Mouse (Mus musculus): ENCODE results near the gene Fggy.

The Fggy gene

DNA sequence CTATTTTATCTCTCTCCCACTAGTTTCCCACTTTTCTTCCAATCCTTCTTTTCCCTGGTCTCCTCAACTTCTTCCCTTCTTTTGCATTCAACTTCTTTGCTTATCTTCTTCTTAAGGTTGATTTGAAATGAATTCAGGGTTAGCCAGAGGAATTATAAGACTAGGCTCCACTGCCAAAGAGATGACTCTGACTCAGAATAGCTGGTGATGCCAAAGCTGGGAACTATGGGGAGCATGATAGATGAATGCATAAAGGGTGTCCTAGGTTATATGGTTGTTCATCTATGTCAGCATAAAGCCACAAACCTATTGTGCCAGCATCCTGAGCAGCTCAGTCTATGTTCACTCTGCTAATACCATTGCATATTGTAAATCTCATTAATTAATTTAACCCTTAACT lies 348.8 kb downstream of the Fggy start:
- no peak for DNase-seq (ENCODE audit: inconsistent ontology term)

DNA sequence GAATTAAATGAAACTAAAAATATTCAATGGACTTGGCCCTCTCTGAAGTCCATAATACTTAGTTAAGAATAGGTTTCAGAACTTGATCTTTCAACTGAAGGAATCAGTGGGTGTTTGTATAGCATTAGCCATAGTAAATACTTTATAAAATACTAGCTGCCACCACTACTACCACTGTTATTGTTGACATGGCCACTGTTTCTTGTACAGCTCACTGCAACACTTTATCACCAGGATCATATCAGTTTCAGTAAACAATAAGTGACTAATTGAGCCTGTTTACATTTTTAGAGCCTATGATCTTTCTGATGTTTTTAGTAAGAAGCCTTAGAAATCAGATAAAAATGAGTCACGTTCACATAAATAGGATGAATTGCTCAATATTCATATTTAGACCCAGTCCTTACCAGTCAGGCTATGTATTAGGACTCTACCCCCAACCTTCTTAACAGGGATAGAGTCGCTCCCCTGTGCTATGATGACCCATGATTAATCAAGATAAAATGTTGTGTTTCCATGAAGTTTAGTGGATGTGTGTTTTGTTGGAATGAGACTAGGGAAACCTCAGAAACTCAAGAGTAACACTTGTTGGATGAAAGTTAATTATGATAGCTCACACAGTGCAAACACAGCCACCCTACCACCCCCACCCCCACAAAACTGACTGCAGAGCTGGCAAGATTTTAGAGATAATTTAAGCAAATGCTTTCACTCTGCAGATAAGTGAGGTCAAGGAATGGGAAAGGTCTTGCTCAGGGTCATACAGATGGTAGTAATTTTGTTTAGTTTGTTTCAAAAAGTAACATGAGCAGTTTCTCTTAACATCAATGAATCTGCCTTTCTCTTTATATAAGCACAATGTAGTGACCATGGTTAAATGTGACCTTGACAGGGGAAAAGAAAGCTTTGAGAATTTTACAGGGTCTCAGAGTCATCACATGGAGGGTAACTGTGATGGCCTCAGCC lies 352.7 kb downstream of the Fggy start:
- no peak for DNase-seq (ENCODE audit: inconsistent ontology term)

DNA sequence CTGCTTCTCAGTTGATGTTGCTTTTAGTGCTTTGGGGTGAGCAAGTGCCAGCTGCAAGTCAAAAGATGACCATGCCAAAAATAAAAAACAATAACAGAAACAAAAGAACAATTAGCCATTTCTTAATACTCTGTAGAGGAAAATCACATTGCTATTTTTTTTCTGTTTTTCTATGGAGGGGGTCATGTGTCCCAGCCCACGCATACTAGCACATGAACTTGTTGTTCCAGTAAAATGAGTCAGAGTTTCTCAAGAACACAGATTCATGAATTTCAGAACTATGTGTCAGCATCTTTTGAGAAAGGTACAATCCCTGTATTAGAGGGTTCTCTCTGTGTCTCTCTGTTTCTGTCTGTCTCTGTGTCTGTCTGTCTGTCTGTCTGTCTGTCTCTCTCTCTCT lies 355.7 kb downstream of the Fggy start:
- DNase-seq (ENCODE audit: inconsistent ontology term): peak; percentile 36

DNA sequence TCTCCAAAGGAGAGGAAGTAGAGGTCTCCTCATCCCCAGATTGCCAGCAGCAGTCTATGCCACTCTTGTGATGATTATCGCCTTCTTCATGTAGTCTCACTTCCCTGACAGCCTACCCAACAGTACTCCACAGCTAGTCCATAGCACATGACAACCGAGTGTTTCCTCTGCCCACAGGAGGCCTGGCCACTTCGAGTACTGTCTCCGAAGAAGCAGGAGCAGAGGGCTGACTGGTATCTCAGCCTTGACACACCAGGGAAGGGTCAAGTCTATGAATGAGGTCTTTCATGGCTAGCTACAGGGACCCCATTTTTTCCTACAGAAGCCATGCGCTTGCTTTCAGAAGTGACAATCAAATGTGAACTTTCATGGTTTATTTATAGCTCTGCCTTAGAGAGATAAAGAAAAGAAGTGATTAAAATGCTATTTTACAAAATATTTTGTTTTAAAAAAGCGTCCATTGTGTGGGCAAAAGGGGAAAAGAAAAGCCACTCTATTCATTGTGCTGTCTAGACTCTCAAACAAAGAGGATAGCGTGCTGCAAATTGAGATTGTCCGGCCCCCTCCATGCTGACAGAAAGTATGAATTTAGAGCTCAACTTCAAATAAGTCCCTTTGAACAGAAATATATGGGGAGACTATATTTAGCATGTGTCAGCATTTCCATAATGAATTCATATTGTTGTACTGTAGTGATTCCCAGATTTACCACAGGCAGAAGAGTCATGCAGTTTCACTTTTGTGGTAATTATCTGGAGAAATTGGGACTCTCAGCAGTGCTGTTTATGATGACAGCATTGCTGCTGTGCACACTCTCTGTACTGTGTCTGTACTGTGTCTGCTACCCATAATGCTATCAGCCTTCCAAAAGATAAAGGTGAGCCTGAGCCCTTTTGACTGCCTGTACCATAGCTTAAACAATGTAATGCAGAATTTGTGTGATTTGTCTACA lies 358.6 kb downstream of the Fggy start:
- DNase-seq (ENCODE audit: inconsistent ontology term): peak; percentile 55

DNA sequence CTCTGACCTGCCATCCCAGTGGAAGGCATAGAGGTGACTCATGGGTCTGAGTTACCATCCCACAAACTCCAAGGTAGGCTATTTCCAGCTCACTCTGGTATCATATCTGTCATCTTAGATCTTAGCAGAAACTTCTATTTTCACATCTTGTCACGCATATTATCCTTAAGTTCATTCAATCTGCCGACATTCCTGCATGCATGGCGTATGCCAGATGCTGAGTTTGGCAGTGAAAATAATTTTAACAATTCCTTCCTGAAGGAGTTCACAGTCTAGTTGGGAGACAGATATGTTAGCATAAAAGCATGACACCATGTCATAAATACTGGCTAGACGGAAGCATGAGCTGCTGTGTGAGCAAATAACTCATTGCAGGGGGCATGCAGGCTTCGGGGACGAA lies 360.4 kb downstream of the Fggy start:
- DNase-seq (ENCODE audit: inconsistent ontology term): no peak

DNA sequence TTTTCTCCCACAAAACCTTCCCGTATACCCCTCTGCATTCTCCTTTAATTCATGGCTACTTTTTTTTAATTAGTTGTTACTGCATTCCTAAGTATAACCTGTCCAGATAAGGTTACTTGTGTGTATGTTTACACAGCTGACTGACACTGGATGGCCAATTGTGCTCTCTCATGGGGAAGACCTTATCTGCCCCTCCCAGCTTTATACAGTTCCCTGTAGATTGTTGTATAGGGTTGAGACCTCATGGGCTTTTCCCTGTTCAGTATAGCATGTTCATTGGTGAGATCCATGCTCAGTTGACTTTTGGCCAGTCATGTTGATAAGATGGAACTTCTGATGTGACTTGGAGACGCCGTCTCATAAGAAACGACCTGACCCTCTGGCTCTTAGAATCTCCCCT lies 363.1 kb downstream of the Fggy start:
- no peak for DNase-seq (ENCODE audit: inconsistent ontology term)

DNA sequence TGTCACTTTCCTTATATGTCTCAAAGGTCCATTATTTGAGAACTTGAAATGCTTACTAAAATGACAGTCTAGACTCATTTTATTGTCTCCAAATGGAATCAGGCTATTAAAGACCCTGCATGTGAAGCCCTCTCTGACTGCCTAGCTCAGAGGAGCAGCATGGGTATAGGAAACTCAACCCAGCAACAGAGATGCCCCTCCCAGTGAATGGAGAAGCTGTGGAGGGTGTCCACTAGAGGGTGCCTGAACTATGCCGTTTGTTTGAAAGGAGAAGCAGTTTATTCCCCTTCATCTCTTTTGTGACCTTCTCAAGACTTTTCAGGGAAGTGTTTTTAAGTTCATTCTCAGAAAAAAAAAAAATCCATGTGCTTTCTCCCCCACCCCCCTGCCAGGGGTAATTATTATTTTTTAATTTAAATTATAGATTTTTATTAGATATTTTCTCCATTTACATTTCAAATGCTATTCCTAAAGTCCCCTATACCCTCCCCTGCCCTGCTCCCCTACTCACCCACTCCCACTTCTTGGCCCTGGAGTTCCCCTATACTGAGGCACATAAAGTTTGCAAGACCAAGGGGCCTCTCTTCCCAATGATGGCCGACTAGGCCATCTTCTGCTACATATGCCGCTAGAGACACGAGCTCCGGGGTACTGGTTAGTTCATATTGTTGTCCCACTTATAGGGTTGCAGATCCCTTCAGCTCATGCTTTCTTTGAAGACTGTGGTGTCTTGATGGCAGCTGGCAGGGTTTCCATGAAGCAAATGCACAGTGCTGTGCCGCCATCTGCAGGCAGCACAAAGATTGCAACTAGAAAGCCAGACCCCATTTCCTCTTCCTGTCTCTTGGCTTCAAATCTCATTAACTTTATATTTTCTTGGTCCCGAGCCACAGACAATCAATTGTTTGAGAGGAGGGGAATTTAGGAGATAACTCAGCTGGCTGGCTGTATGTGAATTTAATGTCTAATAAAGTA lies 367.2 kb downstream of the Fggy start:
- DNase-seq (ENCODE audit: inconsistent ontology term): peak; percentile 72

DNA sequence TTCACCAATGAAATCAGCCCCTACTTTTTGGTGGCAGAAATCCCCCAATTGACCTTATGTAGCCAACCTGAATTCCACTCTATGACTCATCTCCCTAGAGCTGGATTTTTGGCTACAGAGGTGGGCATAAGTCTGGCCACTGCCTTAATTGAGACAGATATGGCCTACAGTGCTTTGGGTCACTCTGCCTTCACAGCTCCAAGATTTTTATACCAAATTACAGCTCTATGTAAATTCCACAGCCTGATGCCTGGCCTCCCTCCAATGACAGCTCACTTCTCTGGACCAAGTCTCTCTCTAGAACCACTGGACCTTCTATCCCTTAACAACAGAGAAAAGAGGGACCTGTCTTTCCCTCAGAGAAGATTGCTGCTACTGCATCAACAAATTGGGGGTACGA lies 371.5 kb downstream of the Fggy start:
- peak; percentile 82 for DNase-seq (ENCODE audit: inconsistent ontology term)

DNA sequence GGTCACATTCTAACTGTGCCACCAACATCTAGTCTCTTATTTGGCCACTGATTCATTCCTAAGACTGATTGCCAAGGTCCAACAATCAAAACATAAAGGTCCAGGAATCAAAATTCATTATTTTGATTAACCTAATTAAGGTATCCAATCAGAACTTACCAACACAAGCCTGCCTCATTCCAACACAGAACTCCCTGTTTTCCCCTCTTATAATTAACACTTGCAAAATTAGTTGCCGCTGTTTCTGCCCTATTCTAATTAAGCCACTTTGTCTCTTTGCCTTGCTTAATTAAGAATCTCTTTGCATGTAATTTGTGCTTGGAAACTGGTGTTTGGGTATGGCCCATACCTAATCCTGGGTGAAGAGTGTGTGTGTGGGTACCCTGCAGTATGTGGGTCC lies 372.6 kb downstream of the Fggy start:
- peak; percentile 64 for DNase-seq (ENCODE audit: inconsistent ontology term)

DNA sequence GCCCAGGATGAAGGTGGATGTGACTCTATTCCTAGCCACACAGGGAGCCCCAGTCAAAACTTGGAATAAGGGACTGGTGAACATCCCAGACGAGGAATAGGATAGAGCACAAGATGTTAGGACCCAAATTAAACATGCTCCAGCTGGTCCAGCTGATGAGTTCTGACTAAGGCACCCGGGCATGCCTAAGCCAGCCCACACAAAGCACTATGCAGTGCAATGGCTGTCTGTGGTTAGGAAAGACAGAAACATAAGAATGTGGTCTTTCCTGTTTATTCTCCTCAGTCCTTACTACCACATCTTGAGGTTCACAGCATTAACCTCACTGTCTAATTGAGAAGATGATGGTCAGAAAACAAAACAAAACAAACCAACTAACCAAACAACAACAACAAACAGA lies 374.0 kb downstream of the Fggy start:
- peak; percentile 82 for DNase-seq (ENCODE audit: inconsistent ontology term)

DNA sequence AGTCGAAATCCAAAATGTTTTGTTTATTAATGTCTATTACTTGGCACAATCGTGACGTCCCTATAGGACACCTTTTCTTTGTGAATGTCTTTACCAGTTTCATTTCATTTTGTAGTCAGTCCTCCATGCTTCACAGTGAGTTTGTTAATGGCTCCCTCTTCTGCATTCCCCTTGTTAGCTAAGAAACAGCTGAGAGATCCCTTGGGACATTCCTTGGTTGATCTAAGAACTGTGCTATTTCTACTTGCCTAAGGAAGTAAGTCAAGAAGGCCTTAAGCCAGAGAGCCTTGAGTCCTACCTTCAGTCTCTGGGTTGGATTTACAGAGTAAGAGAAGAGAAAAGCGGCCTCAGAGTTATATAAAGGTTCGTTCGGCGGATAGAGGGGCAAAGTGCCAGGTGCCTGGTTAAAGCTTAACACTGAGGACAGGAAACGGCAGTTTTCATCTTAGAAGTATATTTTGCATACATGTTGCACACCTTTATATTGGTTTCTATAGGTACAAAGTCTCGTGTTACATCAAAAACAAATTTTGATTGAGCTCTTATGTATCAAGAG lies 376.6 kb downstream of the Fggy start:
- no peak for DNase-seq (ENCODE audit: inconsistent ontology term)

DNA sequence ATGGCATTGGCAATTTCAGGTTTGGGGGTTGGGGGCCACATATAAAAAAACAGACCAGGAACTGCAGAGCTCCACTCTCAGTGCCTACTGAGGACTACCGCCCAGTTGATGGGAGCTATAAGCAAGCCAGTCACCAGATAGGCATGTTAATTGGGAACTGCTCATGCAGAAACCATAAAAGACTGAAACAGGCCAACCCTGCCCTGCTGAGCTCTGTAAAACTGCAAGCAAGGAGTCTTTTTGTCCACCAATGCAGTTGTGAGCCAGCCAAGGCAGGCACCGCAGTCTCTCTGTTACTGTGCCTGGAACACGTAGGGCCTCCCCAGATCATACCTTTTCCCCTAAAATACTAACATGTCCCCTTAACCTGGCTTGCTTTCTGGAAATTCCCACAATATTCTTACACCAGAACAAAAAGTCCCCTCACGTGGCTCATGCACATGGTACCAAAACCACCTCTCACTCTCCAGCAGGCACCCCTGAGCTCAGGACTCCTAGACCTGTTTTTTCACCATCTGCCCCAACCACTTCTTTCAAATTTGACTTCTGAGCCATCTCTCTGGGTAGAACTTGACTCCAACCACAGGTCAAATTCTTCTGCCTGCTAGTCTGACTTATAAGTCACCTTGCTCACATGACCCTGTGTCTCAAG lies 377.2 kb downstream of the Fggy start:
- DNase-seq (ENCODE audit: inconsistent ontology term): peak; percentile 91

DNA sequence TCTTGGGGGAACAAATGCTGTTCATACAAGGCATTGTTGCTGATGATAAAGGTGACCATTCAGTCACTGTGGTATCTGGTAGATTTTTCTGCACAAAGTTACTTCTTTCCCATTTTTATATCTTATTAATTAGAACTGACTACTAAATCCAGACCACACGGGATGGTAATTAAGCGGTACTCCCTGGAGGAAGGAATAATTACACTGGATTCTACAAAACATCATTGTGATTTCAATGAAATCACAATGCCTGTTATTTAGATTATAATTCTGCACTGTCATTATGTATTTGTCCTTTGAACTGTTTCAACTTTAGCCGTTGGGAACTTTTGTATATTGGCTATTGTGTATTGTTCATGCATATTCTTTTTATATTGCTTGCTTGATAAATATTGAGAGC lies 381.4 kb downstream of the Fggy start:
- DNase-seq (ENCODE audit: inconsistent ontology term): peak; percentile 55

DNA sequence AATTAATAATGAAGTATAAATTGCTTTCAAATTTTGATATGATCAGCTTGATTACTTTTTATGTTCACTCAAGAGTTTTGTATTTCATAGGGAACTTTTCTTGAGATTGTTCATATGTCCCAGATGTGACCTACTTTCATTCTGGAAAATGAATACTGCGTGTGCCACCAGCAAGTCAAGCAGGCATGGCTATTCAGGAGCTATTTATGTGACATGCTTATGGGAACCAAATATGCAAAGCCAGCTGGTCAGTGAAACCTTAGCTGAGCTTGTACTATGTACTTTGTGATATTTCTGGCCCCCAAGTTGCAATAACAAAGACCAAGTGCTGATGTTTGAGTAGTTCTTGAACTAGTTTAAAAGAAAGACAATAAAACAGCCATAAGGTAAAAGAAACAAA lies 390.6 kb downstream of the Fggy start:
- DNase-seq (ENCODE audit: inconsistent ontology term): no peak

DNA sequence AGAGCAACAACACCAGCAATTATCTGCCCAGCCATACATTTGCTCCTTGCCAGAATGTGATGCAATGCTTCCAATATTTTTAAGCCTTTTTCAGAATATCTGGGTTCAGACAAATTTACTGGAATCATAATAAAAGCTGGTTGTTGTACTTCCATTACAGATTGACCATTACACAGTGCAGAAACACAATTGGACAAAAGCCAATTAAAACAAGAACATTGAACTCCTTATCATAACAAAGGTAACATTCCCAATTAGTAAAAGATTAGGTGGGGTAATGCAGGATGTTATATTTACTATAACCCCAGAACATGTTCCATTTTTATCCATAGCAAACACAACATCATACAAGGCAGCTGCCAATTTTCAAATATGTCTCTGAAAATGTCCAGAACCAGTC lies 396.0 kb downstream of the Fggy start:
- no peak for DNase-seq (ENCODE audit: inconsistent ontology term)

DNA sequence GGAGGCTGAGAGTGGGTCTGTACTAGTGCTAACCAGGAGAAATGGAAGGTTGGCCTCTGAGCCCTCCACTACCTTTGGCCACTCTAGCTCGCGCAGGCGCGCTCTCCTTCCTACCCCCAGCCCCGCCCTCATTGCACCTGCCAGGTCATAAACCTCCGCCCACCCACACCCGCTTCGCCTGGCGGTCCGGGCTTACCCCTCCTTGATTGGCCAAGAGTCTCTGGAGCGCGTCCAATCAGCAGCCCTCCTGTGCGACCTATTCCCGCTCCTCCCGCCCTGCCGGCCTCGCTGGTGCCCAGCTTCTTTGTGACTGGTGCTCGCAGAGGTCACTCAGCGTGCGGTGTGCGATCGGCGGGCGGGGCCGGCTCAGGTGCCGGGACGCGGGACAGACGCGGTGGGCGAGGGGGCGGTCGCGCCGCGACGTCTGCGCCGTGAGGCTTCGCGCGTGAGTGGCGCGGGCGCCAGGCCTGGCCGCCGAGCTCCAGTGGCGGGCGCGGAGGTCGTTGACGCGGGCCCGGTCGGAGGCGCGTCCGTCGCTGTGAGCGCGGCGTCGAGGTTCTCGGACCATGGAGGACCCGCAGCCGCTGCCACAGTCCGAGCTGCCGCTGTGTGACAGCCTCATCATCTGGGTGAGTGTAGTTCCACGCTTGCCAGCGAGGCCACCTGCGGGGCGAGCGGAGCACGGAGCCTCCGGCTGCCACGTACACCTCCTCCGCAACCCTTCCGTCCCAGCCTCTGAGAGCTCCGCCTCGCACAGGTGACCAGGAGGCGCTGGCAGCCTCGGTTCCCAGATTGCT lies 409.8 kb downstream of the Fggy start, which contains the start of gene Hook1:
Gene Hook1, plus strand, starts transcription at position 313 of the 797 bp plus-strand sequence.
- peak; percentile 98 for DNase-seq (ENCODE audit: inconsistent ontology term)

All from Muller cell, postnatal 12 days (primary cell).